ENCODE assay signal across 15 mouse cellular contexts in the genomic region with DNA sequence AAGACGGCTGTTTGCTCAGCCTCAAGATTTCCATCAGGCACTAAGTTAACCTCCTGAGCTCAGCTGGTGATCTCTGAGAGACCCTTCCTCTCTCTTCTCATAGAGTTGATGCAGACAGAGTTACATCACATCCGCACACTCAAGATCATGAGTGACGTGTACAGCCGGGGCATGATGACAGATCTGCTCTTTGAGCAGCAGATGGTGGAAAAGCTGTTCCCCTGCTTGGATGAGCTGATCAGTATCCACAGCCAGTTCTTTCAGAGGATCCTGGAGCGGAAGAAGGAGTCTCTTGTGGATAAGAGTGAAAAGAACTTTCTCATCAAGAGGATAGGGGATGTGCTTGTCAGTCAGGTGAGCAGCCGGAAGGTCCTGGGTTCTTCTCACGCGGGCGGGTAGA.
A peak's percentile ranks its signal among the peaks of the same experiment; 100 is the strongest.
DNase-seq lines count a peak whose midpoint lies in the region.
"Had no signal": no experiment of that assay in that cellular context is flagged by ENCODE, and none has a peak within 500 bp of the region (broad histone marks: within the 10 kb centered on the region; RNA-seq: fewer than 3 reads in every experiment).

No protein-coding gene starts in this region.

- peak; percentile 10 to 19 for DNase-seq in cerebellum, postnatal 10 days
- DNase-seq in cerebellum, adult 9-10 months, result no peak
- DNase-seq in layer of hippocampus, adult 18-20 months (ENCODE audit: low spot score in 2 of 2), result peak; percentile 33 to 67
- no peak for DNase-seq in layer of hippocampus, postnatal 25 days (ENCODE audit: extremely low spot score in 1 of 2, low spot score in 1 of 2)
- DNase-seq in right cerebral cortex, postnatal 10 days (ENCODE audit: low spot score in 2 of 2), result peak; percentile 37 to 55
- no peak for DNase-seq in right cerebral cortex, postnatal 14 days
- peak; percentile 22 to 51 for DNase-seq in layer of hippocampus, postnatal 36 days
- DNase-seq in left cerebral cortex, adult 11 months (ENCODE audit: low spot score), result no peak
- DNase-seq: adrenal gland, adult 8-10 months; adrenal gland, postnatal 36 days; B cell, adult 2 months; cerebellum, adult 11-12 months; cerebellum, adult 9-11 months; embryo, embryonic 11 days; gastrocnemius, postnatal 10 days had no signal

Comparison
In these comparisons a context has a peak if more than half of its experiments do, and no peak if none do; other contexts are left out.
1. DNase-seq: peak in cerebellum, postnatal 10 days (2 of 2), layer of hippocampus, adult 18-20 months (2 of 2), right cerebral cortex, postnatal 10 days (2 of 2) and layer of hippocampus, postnatal 36 days (2 of 2); none in cerebellum, adult 9-10 months (single experiment), layer of hippocampus, postnatal 25 days (0 of 2), right cerebral cortex, postnatal 14 days (single experiment) and left cerebral cortex, adult 11 months (single experiment).